Mouse (Mus musculus): ENCODE results near the gene Fuca2. TPM values are rescaled to one million over a fixed set of nuclear protein-coding genes. Genes with fewer than 3 reads are reported as not detected.

The Fuca2 gene
- total RNA-seq (2023), result 19.3 TPM

DNA sequence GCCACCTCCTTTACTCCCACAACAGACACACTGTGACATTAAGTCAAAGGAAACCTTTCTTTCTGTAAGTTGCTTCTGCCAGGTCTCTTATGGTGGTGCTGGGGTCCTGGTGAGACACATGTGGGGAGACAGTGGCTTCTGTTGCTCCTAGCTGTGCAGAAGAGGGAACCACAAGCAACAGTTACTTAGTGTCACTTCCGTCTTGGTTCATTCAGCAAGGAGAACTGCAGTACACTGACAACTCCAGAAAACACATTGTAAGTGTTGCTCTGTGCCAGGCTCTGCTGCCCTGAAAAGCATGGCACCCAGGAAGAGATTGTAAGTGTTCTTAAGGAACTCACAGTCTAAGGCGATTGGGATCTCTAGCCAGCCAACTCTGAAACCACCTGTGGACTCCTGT, at the start of gene Fuca2:
Gene Fuca2, plus strand, starts transcription at position 210 of the 400 bp plus-strand sequence.

DNA sequence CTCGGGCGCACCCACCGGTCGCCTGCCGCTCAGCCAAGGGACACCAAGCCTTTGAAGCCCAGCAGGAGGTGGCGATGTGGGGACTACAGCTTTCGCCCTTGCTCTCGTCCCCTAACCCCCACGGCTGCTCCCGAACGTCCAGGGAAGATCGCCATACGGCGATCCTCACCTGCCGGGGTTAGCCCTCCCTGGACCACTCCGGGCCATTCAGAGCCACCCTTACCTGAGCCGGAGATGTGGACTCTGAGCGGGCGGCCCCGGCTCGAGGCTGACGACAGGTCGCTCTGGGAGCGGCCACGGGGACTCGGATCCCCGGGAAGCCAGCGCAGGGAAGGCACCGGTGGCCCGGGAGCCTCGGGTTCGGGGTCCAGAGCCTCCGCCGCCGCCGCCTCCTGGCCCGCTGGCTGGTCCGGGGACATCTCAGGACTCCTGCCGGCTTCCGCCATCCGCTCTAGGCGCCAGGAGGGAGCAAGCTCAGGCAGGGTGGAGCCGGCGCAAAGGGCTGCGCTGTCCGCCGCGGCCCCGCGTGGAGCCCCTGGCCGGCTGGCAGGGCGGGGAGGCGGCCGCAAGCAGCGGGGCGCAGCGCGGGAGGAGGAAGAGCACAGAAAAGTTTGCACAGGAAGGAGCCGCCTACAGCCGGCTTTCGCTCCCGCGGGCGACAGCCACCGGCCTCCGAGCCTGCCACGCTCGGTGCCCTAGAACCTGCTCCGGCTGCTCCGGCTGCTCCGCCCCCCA, 25.3 kb upstream of the Fuca2 start, which contains the start of gene Phactr2:
Gene Phactr2, minus strand, starts transcription at position 580 of the 735 bp plus-strand sequence.

GRCm38 (mm10) chr10:13552646-13553497, 53.5 kb downstream of the Fuca2 start, which contains the start of the genes Adat2 and Pex3:
Gene Adat2 (plus strand): TSS chr10:13552894.
Gene Pex3 (minus strand): TSS chr10:13553142.

Other genes with a start within 250 kb of the Fuca2 start
- gene Phactr2, start 25.1 kb upstream of the Fuca2 start, total RNA-seq (2023), result 24.8 TPM
- 8.5 TPM for gene Adat2, start 53.4 kb downstream of the Fuca2 start, total RNA-seq (2023)
- gene Pex3, start 53.6 kb downstream of the Fuca2 start, total RNA-seq (2023), result 23.4 TPM